Mouse (Mus musculus): ENCODE results near the gene Csnk2b. TPM values are rescaled to one million over a fixed set of nuclear protein-coding genes. Genes with fewer than 3 reads are reported as not detected.

The Csnk2b gene
- polyA plus RNA-seq, 1 experiment: not detected

GRCm38 (mm10) chr17:35103221-35103690 is 18.6 kb downstream of the Csnk2b start:
- Histone ChIP-seq H3K4me3 (ENCODE audit: insufficient read depth, low read depth, low read length) (no peak overlapping the region), H3K4me1 (ENCODE audit: control insufficient read depth, insufficient read depth, low read length) (peaks cover 2% of the 10 kb centered on the region; the same call in 1 of the 2 replicates), H3K27ac (ENCODE audit: insufficient read depth, low read depth, low read length) (no peak overlapping the region)
- TF ChIP-seq CTCF (IDR thresholded peaks at IDR 0.05; ENCODE audit: insufficient read depth, low read depth, low read length): no peak
- TF ChIP-seq POLR2A (IDR thresholded peaks at IDR 0.05; ENCODE audit: insufficient read depth, low read depth, low read length): no peak
- 76% methylated on average over 6 of the region's 6 CpGs for WGBS

DNA sequence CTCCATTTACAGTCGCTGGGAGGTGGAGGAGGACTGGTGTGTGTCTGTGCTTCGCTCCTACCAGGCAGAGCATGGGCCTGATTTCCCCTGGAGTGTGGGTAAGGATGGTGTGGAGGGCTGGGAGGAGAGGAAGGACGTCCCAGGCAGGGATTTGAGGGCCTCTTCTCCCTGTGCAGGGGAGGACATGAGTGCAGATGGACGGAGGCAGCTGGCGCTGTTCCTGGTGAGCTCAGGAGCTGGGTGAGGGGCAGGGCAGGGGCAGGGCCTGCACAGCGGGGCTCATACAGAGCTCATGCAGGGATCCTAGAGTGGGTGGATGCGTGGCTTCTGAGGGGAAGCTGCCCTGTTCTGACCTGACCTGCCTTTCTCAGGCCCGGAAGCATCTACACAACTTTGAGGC is 19.6 kb downstream of the Csnk2b start:
- 69% methylated on average over 8 of the region's 8 CpGs for WGBS
- Histone ChIP-seq H3K4me3 (ENCODE audit: insufficient read depth, low read depth, low read length) (no peak overlapping the region), H3K4me1 (ENCODE audit: control insufficient read depth, insufficient read depth, low read length) (peaks cover 4% of the 10 kb centered on the region), H3K27ac (ENCODE audit: insufficient read depth, low read depth, low read length) (no peak overlapping the region)
- TF ChIP-seq CTCF (IDR thresholded peaks at IDR 0.05; ENCODE audit: insufficient read depth, low read depth, low read length) (no peak), POLR2A (IDR thresholded peaks at IDR 0.05; ENCODE audit: insufficient read depth, low read depth, low read length) (no peak)

- 87% methylated on average over 11 of the region's 11 CpGs for WGBS
- TF ChIP-seq POLR2A (IDR thresholded peaks at IDR 0.05; ENCODE audit: insufficient read depth, low read depth, low read length): no peak
- Histone ChIP-seq H3K4me1 (ENCODE audit: control insufficient read depth, insufficient read depth, low read length) (peaks cover 16% of the 10 kb centered on the region), H3K27ac (ENCODE audit: insufficient read depth, low read depth, low read length) (no peak overlapping the region), H3K4me3 (ENCODE audit: insufficient read depth, low read depth, low read length) (no peak overlapping the region)
Measured at GRCm38 (mm10) chr17:35101161-35101560, 20.7 kb downstream of the Csnk2b start.

DNA sequence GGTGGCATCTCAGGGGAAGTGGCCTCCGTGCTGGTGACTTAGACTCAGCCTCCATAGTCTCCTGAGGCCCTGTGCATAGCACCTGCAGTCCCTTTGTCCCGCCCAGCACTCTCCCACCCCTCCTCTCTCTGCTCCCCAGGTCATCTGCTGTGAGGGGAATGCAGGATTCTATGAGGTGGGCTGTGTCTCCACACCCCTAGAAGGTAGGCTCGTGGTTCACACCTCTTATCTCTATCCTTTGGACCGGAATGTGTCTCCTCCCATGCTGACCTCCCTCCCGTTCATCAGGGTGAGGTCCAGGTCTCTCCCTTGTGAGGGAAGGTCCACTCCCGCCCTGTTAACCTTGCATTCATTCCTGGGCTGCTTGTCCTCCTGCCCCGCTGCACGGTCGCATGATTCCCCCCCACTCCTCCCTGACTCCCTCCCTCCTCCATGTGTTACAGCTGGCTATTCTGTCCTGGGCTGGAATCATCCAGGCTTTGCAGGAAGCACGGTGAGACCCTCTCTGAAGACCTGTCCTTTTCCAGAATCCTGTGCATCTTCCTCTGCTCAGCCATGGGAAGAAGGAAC is 21.6 kb downstream of the Csnk2b start:
- WGBS: 80% methylated on average over 10 of the region's 10 CpGs
- TF ChIP-seq CTCF (IDR thresholded peaks at IDR 0.05; ENCODE audit: insufficient read depth, low read depth, low read length): no peak
- TF ChIP-seq POLR2A (IDR thresholded peaks at IDR 0.05; ENCODE audit: insufficient read depth, low read depth, low read length): no peak

DNA sequence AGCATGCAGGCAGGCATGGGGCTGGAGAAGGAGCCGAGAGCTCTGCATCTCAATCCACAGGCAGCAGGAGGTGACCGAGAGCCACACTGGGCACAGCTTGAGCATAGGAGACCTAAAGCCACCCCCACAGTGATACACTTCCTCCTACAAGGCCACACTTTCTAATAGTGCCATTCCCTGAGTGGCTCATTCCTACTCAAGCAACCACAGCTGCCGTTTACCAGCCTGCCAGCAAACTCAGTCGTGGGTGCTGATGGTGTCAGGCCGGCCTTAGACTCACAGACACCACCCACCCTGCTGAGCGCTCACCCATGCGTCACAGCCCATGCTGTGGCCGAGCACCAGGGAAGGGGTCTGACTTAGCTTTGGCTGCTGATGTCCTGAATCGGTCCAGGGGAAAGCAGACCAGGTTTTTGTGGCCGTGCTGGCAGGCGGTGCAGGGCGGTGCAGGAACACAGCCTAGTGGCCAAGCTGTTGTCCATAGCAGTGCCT is 24.6 kb downstream of the Csnk2b start:
- Histone ChIP-seq H3K4me3 (ENCODE audit: insufficient read depth, low read depth, low read length) (no peak overlapping the region), H3K4me1 (ENCODE audit: control insufficient read depth, insufficient read depth, low read length) (peaks cover 19% of the 10 kb centered on the region; the same call in 1 of the 2 replicates), H3K27ac (ENCODE audit: insufficient read depth, low read depth, low read length) (no peak overlapping the region)
- TF ChIP-seq POLR2A (IDR thresholded peaks at IDR 0.05; ENCODE audit: insufficient read depth, low read depth, low read length) (no peak), CTCF (IDR thresholded peaks at IDR 0.05; ENCODE audit: insufficient read depth, low read depth, low read length) (no peak)
- 60% methylated on average over 12 of the region's 12 CpGs for WGBS

More for the DNA sequence above, 21.6 kb downstream of the Csnk2b start:
- H3K4me3 ChIP-seq (ENCODE audit: insufficient read depth, low read depth, low read length): no peak overlapping the region
- peaks cover 16% of the 10 kb centered on the region; the same call in 1 of the 2 replicates for H3K4me1 ChIP-seq (ENCODE audit: control insufficient read depth, insufficient read depth, low read length)
- no peak overlapping the region for H3K27ac ChIP-seq (ENCODE audit: insufficient read depth, low read depth, low read length)

DNA sequence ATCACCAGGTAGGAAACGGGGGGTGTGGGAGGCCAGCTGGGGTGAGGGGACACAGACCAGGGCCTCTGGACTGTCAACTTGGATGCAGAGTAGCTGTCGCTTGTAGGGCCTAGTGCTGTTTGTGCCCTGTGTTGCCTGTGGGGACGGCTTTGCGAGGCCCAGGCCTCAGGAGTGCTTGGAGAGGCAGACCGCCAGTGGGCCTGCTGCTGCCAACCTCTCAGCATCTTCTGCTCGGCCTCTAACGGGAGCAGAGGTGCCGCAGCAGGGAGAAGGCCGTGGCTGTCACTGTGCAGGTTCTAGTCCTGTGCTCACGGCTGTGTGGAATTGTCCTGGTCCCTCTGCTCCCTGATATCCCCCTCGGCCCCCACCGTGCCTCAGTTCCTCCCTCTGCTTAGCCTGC is 25.3 kb downstream of the Csnk2b start:
- 81% methylated on average over 12 of the region's 12 CpGs for WGBS
- no peak for TF ChIP-seq POLR2A (IDR thresholded peaks at IDR 0.05; ENCODE audit: insufficient read depth, low read depth, low read length)
- TF ChIP-seq CTCF (IDR thresholded peaks at IDR 0.05; ENCODE audit: insufficient read depth, low read depth, low read length): no peak
- Histone ChIP-seq H3K4me1 (ENCODE audit: control insufficient read depth, insufficient read depth, low read length) (peaks cover 19% of the 10 kb centered on the region; the same call in 1 of the 2 replicates), H3K27ac (ENCODE audit: insufficient read depth, low read depth, low read length) (no peak overlapping the region), H3K4me3 (ENCODE audit: insufficient read depth, low read depth, low read length) (no peak overlapping the region)

DNA sequence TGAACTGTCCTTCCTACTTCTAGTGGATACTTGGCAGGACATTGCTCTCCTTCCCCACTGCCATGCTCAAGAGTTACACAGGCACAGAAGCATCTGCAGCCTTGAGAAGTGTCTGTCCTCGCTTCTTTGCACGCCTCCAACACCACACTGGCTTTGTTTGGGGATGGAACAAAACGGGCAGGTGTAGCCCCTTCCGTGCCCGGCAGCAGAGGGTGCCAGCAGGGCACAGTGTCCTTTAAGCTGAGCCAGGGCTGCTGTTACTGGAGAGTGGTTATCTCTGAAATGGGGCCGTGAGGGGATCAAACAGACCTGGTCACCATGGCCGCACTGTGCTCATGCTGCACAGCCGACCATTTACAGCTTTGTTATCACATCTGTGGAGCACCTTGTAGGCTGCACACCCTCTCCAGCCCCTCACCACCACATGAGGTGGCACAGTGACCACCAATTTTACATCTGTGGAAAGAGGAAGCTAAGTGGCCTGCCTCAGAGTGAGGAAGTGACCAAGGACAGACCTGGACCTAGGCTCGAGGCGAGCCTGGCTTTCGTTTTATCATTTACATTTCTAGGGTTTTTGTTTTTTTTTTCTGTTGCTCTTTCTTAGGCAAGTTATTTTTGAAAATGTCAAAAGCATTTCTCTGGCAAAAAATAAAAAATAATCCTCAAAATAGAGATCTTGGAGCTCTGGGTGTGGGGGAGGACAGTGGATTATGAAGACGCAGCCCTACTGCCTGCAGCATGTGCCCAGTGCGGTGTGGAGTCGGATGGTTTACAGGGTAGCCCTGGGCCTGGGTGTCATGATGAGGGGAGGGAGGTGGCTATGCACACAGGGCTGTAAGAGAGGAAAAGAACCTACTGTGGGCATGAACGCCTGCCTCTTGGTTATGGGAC is 27.1 kb downstream of the Csnk2b start:
- Histone ChIP-seq H3K27ac (ENCODE audit: insufficient read depth, low read depth, low read length) (no peak overlapping the region), H3K4me3 (ENCODE audit: insufficient read depth, low read depth, low read length) (no peak overlapping the region), H3K4me1 (ENCODE audit: control insufficient read depth, insufficient read depth, low read length) (peaks cover 31% of the 10 kb centered on the region)
- TF ChIP-seq POLR2A (IDR thresholded peaks at IDR 0.05; ENCODE audit: insufficient read depth, low read depth, low read length): no peak
- TF ChIP-seq CTCF (IDR thresholded peaks at IDR 0.05; ENCODE audit: insufficient read depth, low read depth, low read length): no peak
- 83% methylated on average over 15 of the region's 15 CpGs for WGBS

- 92% methylated on average over 14 of the region's 14 CpGs for WGBS
- TF ChIP-seq POLR2A (IDR thresholded peaks at IDR 0.05; ENCODE audit: insufficient read depth, low read depth, low read length): no peak
- no peak for TF ChIP-seq CTCF (IDR thresholded peaks at IDR 0.05; ENCODE audit: insufficient read depth, low read depth, low read length)
- H3K4me3 ChIP-seq (ENCODE audit: insufficient read depth, low read depth, low read length): no peak overlapping the region
- no peak overlapping the region for H3K27ac ChIP-seq (ENCODE audit: insufficient read depth, low read depth, low read length)
- H3K4me1 ChIP-seq (ENCODE audit: control insufficient read depth, insufficient read depth, low read length): peaks cover 31% of the 10 kb centered on the region
Measured at GRCm38 (mm10) chr17:35092403-35093198, 29.3 kb downstream of the Csnk2b start.

Measured in olfactory bulb, adult 2 months (tissue).